Comparison of ENCODE assay signal across 8 mouse cellular contexts in genomic region chr8:105283074-105283473, GRCm38 (mm10). TPM values are rescaled to one million over a fixed set of nuclear protein-coding genes. Genes with fewer than 3 reads are reported as not detected.
DNase-seq lines count a peak whose midpoint lies in the region; ATAC-seq and TF ChIP-seq lines count a peak whose summit lies in the region.

No protein-coding gene starts in this region.

- H3K4me1 ChIP-seq in forebrain, postnatal 0 days (ENCODE audit: insufficient read depth), result peaks cover 17% of the 10 kb centered on the region; the same call in 1 of the 2 replicates
- H3K4me1 ChIP-seq in midbrain, embryonic 14.5 days (ENCODE audit: control insufficient read depth, insufficient read depth, low read length), result peaks cover 34% of the 10 kb centered on the region

- no peak overlapping the region for H3K27ac ChIP-seq in forebrain, postnatal 0 days (ENCODE audit: low read depth, low read length)
- no peak overlapping the region for H3K27ac ChIP-seq in midbrain, embryonic 14.5 days (replicated peaks; ENCODE audit: low read depth, low read length)

- no peak for DNase-seq in frontal cortex, postnatal 36 days (ENCODE audit: low spot score in 2 of 2)
- DNase-seq in 3T3-L1 (ENCODE audit: low read depth, low spot score), result peak; percentile 45
- peak; percentile 78 to 79 for DNase-seq in adrenal gland, postnatal 36 days
- DNase-seq in forebrain, postnatal 0 days, result no peak
- DNase-seq in kidney, postnatal 4 days, result peak; percentile 66 to 74
- peak; percentile 44 for DNase-seq in midbrain, embryonic 14.5 days
- DNase-seq in left cerebral cortex, postnatal 14 days (ENCODE audit: low spot score in 2 of 2), result no peak

- peaks cover 42% of the 10 kb centered on the region for H3K36me3 ChIP-seq in forebrain, postnatal 0 days (ENCODE audit: insufficient read depth)
- H3K36me3 ChIP-seq in midbrain, embryonic 14.5 days (ENCODE audit: control insufficient read depth, insufficient read depth, low read length), result peaks cover 53% of the 10 kb centered on the region

- intact Hi-C loops in left cerebral cortex, postnatal 14 days (cut with DNase I), result no loop called here

- no peak overlapping the region for H3K4me3 ChIP-seq in forebrain, postnatal 0 days (ENCODE audit: low read depth, low read length)
- no peak overlapping the region for H3K4me3 ChIP-seq in midbrain, embryonic 14.5 days (replicated peaks; ENCODE audit: low read depth, low read length)

- WGBS in forebrain, postnatal 0 days, result 26% methylated on average over 23 of the region's 23 CpGs
- 24% methylated on average over 23 of the region's 23 CpGs for WGBS in midbrain, embryonic 14.5 days

- H3K27me3 ChIP-seq in forebrain, postnatal 0 days (ENCODE audit: insufficient read depth, low read length), result peaks cover 4% of the 10 kb centered on the region; the same call in 1 of the 2 replicates
- peaks cover 19% of the 10 kb centered on the region; the same call in 1 of the 2 replicates for H3K27me3 ChIP-seq in midbrain, embryonic 14.5 days (ENCODE audit: control insufficient read depth, insufficient read depth, low read length)

- no peaks in the 10 kb centered on the region for H3K9me3 ChIP-seq in forebrain, postnatal 0 days (ENCODE audit: low read length)
- no peaks in the 10 kb centered on the region for H3K9me3 ChIP-seq in midbrain, embryonic 14.5 days (ENCODE audit: control insufficient read depth, low read length)

- TF ChIP-seq CTCF in forebrain, postnatal 0 days (IDR thresholded peaks at IDR 0.05; ENCODE audit: low read depth), result peak; percentile 73

- H3K9ac ChIP-seq in forebrain, postnatal 0 days, result no peak overlapping the region
- no peak overlapping the region for H3K9ac ChIP-seq in midbrain, embryonic 14.5 days (replicated peaks; ENCODE audit: low read length)

- no peak overlapping the region for H3K4me2 ChIP-seq in forebrain, postnatal 0 days (ENCODE audit: low read depth)
- no peak overlapping the region for H3K4me2 ChIP-seq in midbrain, embryonic 14.5 days (ENCODE audit: low read length)

- peak; percentile 25; the same call in 1 of the 2 replicates for ATAC-seq in frontal cortex, adult (ENCODE audit: low TSS enrichment)
- no peak for ATAC-seq in forebrain, postnatal 0 days
- ATAC-seq in midbrain, embryonic 14.5 days (ENCODE audit: low FRiP score, low TSS enrichment), result no peak

RNA-seq across cellular contexts. Expression of gene 4931428F04Rik, which starts 6.6 kb away (rescaled TPM):
- 1 to 10 TPM; 2.4 to 2.8 TPM for total RNA-seq in adrenal gland, postnatal 36 days (2021)
- 54.2 and 70.9 TPM in 2 replicates for total RNA-seq in forebrain, postnatal 0 days (2014; rRNA removed)
- 124 and 146 TPM in 2 replicates for polyA plus RNA-seq in forebrain, postnatal 0 days (2015; fragmentation: Nextera tagmentation; extraction: Ambion mirVana)
- polyA plus RNA-seq in midbrain, embryonic 14.5 days (2014; fragmentation: Nextera tagmentation; extraction: Ambion mirVana), result 65.7 and 98.8 TPM in 2 replicates
- total RNA-seq in left cerebral cortex, postnatal 14 days (2021), result 10 to 100 TPM; 31.7 to 38.2 TPM

RNA-seq across cellular contexts. Expression of gene Nol3, which starts 7.1 kb away (rescaled TPM):
- 1 to 10 TPM; 5.5 TPM for total RNA-seq in adrenal gland, postnatal 36 days (2021)
- 1.5 and 1.7 TPM in 2 replicates for total RNA-seq in forebrain, postnatal 0 days (2014; rRNA removed)
- polyA plus RNA-seq in forebrain, postnatal 0 days (2015; fragmentation: Nextera tagmentation; extraction: Ambion mirVana), result 3.0 and 4.3 TPM in 2 replicates
- 3.0 and 4.2 TPM in 2 replicates for polyA plus RNA-seq in midbrain, embryonic 14.5 days (2014; fragmentation: Nextera tagmentation; extraction: Ambion mirVana)
- 1 to 10 TPM; 4.5 to 5.1 TPM for total RNA-seq in left cerebral cortex, postnatal 14 days (2021)

RNA-seq across cellular contexts. Expression of gene Exoc3l, which starts 12.8 kb away (rescaled TPM):
- total RNA-seq in adrenal gland, postnatal 36 days (2021), result 10 to 100 TPM; 19.8 to 22.0 TPM
- total RNA-seq in forebrain, postnatal 0 days (2014; rRNA removed), result 1.8 and 2.7 TPM in 2 replicates
- polyA plus RNA-seq in forebrain, postnatal 0 days (2015; fragmentation: Nextera tagmentation; extraction: Ambion mirVana), result 7.0 and 7.5 TPM in 2 replicates
- 8.6 and 13.1 TPM in 2 replicates for polyA plus RNA-seq in midbrain, embryonic 14.5 days (2014; fragmentation: Nextera tagmentation; extraction: Ambion mirVana)
- total RNA-seq in left cerebral cortex, postnatal 14 days (2021), result 1 to 10 TPM; 1.7 to 2.0 TPM

RNA-seq across cellular contexts. Expression of gene Hsf4, which starts 13.5 kb away (rescaled TPM):
- total RNA-seq in adrenal gland, postnatal 36 days (2021), result 1 to 10 TPM; 1.3 to 1.6 TPM
- 0.15 and 0.90 TPM in 2 replicates for total RNA-seq in forebrain, postnatal 0 days (2014; rRNA removed)
- 0.30 and 0.44 TPM in 2 replicates for polyA plus RNA-seq in forebrain, postnatal 0 days (2015; fragmentation: Nextera tagmentation; extraction: Ambion mirVana)
- polyA plus RNA-seq in midbrain, embryonic 14.5 days (2014; fragmentation: Nextera tagmentation; extraction: Ambion mirVana), result 0.14 and 0.35 TPM in 2 replicates
- total RNA-seq in left cerebral cortex, postnatal 14 days (2021), result 1 to 10 TPM; 1.5 to 2.3 TPM

RNA-seq across cellular contexts. Expression of gene E2f4, which starts 14.4 kb away (rescaled TPM):
- total RNA-seq in adrenal gland, postnatal 36 days (2021), result 10 to 100 TPM; 36.6 to 49.5 TPM
- 26.2 and 36.7 TPM in 2 replicates for total RNA-seq in forebrain, postnatal 0 days (2014; rRNA removed)
- 30.6 and 31.6 TPM in 2 replicates for polyA plus RNA-seq in forebrain, postnatal 0 days (2015; fragmentation: Nextera tagmentation; extraction: Ambion mirVana)
- polyA plus RNA-seq in midbrain, embryonic 14.5 days (2014; fragmentation: Nextera tagmentation; extraction: Ambion mirVana), result 43.9 and 51.7 TPM in 2 replicates
- total RNA-seq in left cerebral cortex, postnatal 14 days (2021), result 10 to 100 TPM; 31.5 to 32.1 TPM

Comparison
In these comparisons a context has a peak if more than half of its experiments do, and no peak if none do; other contexts are left out.
1. DNase-seq: peak in 3T3-L1 (single experiment), adrenal gland, postnatal 36 days (2 of 2), kidney, postnatal 4 days (2 of 2) and midbrain, embryonic 14.5 days (single experiment); none in frontal cortex, postnatal 36 days (0 of 2), forebrain, postnatal 0 days (single experiment) and left cerebral cortex, postnatal 14 days (0 of 2).
2. RNA of gene 4931428F04Rik, which starts 6.6 kb away (total RNA-seq): 54.2 to 70.9 TPM in forebrain, postnatal 0 days and 31.7 to 38.2 TPM in left cerebral cortex, postnatal 14 days; 2.4 to 2.8 TPM in adrenal gland, postnatal 36 days; every median in the first group is over 4 times any median in the second.